Mouse (Mus musculus): ENCODE results near the gene Foxl2.

Gene Foxl2

GRCm38 (mm10) chr9:98955103-98955715 lies at the start of gene Foxl2:
Foxl2 (plus strand) TSS chr9:98955288.
- DNase-seq (ENCODE audit: low read depth) = no peak

DNA sequence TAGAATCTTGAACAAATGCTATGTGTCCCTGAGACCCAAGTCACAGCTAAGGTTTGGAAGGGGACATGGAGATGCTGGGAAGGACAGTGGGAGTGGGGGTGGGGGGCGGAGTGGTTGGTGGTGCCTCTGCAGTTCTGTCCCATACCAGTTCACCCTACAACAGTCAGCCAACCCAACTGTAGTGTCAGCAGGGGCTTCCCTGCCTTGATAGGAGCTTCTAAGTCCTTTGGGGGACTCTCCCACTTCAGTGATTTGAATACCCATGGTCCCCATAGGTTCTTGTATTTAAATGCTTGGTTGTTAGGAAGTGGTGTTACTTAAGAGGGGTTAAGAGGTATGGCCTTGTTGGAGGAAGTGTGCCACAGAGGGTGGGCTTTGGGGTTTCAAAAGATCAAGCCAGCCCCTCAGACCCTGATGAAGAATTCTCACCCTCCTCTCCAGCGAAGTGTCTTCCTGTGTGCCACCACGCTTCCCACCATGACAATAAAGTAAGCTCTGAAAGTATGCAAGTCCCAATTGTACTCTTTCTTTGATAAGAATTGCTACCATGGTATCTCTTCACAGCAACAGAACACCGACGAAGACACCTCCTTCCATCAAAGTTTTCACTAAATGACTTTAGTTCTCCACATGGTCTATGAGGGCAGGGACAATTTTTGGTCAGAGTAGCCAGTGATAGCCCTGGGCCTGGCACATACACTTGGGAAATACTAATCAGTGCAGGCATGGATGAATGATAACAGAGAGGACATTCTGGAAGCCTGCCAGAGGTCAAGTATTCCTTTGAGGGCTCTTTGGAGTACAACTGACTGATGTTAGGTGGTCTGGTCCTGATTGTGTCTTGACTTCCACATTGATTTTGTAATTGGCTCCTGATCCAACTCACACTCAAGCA lies 34.2 kb upstream of the Foxl2 start:
- no peak for DNase-seq (ENCODE audit: low read depth)

DNA sequence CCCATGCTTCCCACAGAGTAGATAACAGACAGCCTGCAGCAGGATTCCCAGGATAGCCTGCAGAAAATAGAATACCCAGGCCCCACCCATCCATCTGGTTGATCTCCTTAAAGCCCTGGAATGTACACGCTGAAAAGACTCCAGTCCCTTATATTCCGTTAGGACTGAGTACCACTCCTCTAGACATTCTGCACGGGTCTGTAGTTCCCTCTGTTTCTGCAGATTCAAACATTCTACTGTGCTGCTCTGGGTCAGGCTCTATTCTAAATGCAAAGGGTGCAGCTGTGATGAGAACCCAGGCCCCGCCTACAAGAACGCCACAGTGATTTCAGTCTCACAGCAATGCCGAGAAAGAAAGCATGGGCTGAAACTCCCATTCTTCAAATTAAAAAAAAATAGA lies 32.0 kb upstream of the Foxl2 start:
- no peak for DNase-seq (ENCODE audit: low read depth)

- DNase-seq (ENCODE audit: low read depth) = no peak
These were observed 30.9 kb upstream of the Foxl2 start for GRCm38 (mm10) chr9:98924183-98924582.

DNA sequence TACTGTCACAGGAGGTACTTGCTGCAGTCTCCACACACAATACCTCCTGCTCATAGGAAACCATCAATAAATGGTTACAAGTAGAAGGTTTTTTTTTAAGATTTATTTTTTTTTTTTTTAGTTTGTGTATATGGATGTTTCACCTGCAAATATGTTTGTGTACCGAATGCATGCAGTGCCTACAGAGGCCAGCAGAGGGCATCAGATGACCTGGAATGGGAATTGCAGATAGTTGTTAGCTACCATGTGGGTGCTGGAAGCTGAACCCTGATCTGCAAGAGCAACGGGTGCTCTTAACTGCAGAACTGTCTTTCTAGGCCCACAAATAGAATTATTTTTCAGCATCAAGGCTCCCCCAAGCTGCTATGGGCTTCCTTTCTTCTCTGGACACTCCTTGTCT lies 25.6 kb upstream of the Foxl2 start:
- DNase-seq (ENCODE audit: low read depth) = no peak

GRCm38 (mm10) chr9:98932931-98933330 lies 22.2 kb upstream of the Foxl2 start:
- no peak for DNase-seq (ENCODE audit: low read depth)

- DNase-seq (ENCODE audit: low read depth) = no peak
These were observed 19.7 kb upstream of the Foxl2 start for GRCm38 (mm10) chr9:98935190-98935909.

- no peak for DNase-seq (ENCODE audit: low read depth)
These were observed 15.8 kb upstream of the Foxl2 start for GRCm38 (mm10) chr9:98939290-98939689.

DNA sequence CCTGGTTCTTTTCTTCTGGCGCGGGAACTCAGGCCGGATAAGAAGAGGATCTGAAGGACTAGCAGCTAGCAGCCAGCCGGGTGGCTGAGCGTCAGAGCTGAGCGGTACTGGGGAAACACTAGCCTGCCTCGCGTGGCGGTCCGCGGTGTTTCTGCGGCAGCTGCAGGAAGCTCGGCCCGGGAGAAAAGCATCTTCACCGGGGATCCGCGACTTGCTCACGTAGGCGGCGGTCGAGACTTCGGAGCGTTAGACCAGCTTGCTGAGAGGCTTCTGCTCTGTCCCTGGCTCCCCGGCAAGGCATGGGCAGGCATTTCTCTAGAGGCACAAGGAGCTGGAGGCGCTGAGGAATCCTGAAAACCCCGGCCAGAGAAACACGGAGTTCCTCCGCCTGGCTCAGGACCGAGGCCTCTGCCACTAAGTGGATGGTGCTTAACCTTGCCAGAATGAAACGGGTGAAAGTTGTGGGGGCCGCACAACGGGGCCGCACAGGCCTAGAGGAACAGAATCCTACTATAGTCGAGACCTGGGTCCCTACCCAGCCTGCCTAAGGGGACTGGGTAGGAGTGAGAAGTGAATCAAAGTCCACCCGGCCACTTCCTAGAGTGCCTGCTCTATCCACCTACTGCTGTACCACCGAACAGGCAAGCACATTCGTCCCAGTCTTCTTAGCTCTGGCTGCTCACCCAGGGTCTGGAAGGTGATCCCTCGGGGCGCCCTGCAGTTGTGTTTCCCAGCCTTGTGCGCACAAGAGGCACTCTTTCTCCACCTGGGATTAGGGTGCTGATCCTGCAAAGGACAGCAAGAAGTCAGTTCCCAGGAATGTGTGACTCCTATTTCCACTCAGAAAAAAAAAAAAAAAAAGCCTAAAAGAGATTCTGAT lies 2.7 kb upstream of the Foxl2 start:
- DNase-seq (ENCODE audit: low read depth) = no peak

- DNase-seq (ENCODE audit: low read depth) = no peak
These were observed 1.8 kb upstream of the Foxl2 start for GRCm38 (mm10) chr9:98953291-98953690.

GRCm38 (mm10) chr9:98953830-98954229 lies 1.3 kb upstream of the Foxl2 start:
- no peak for DNase-seq (ENCODE audit: low read depth)

DNA sequence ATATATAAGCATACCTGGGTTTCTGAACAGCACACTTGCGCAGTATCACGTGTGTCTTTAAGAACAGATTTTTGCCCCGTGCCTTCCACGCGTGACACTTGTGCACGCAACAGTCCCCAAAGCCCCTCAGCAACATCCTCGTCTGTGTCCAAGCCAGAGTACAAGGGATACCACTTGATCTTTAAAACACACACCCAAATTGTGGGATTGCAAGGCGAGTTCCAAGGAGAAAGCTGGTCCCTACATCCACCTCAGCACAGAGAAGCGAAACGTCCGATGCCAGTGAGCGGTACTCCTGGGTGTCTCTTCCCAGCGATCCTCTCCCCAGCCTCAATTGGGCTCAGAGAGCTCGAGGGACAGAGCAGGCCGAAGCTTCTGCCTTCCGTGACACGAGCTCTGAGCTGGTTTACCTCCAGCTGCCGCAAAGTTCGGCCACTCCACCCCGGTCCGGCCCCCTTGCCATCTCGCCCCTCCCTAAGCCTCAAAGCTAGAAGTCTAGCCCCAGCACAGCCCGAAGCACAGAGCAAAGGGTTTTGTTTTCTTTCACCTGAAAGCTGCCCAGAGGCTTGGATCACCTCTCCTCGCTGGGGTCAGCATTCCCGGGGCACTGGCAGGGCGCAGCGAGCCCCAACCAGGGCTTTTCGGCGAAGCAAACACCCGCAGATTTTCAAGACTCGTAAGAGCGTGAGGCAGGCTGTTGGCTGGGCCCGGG lies 541 bp upstream of the Foxl2 start:
- no peak for DNase-seq (ENCODE audit: low read depth)

DNA sequence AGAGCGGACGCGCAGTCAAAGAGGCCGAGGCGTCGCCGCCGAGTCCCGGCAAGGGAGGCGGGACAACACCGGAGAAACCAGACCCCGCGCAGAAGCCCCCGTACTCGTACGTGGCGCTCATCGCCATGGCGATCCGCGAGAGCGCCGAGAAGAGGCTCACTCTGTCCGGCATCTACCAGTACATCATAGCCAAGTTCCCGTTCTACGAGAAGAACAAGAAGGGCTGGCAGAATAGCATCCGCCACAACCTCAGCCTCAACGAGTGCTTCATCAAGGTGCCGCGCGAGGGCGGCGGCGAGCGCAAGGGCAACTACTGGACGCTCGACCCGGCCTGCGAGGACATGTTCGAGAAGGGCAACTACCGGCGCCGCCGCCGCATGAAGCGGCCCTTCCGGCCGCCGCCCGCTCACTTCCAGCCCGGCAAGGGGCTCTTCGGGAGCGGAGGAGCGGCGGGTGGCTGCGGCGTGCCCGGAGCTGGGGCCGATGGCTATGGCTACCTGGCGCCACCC lies 682 bp downstream of the Foxl2 start:
- no peak for DNase-seq (ENCODE audit: low read depth)

- DNase-seq (ENCODE audit: low read depth) = no peak
These were observed 1.7 kb downstream of the Foxl2 start for GRCm38 (mm10) chr9:98956591-98957381.

- no peak for DNase-seq (ENCODE audit: low read depth)
These were observed 2.8 kb downstream of the Foxl2 start for GRCm38 (mm10) chr9:98957751-98958351.

GRCm38 (mm10) chr9:98958628-98959027 lies 3.5 kb downstream of the Foxl2 start:
- no peak for DNase-seq (ENCODE audit: low read depth)

DNA sequence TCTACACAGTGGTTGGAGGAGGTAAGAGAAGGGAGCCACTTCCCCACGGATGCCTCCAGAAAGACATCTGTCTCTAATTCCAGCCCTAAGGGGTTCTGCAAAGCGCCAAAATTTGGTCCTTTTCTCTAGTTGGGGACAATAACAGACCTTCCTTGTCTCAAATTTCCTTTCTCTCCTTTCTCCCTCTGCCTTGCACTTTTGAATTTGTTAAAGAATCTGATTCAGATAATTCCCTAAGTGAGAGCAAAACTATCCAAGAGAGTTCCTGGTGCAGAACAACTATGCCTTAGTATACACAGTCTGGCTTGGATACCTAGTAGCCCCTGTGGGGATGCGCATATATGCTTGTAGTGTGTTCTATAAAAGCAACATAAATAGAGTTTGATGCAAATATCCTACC lies 4.8 kb downstream of the Foxl2 start:
- no peak for DNase-seq (ENCODE audit: low read depth)

- DNase-seq (ENCODE audit: low read depth) = no peak
These were observed 5.3 kb downstream of the Foxl2 start for GRCm38 (mm10) chr9:98960348-98960747.

DNA sequence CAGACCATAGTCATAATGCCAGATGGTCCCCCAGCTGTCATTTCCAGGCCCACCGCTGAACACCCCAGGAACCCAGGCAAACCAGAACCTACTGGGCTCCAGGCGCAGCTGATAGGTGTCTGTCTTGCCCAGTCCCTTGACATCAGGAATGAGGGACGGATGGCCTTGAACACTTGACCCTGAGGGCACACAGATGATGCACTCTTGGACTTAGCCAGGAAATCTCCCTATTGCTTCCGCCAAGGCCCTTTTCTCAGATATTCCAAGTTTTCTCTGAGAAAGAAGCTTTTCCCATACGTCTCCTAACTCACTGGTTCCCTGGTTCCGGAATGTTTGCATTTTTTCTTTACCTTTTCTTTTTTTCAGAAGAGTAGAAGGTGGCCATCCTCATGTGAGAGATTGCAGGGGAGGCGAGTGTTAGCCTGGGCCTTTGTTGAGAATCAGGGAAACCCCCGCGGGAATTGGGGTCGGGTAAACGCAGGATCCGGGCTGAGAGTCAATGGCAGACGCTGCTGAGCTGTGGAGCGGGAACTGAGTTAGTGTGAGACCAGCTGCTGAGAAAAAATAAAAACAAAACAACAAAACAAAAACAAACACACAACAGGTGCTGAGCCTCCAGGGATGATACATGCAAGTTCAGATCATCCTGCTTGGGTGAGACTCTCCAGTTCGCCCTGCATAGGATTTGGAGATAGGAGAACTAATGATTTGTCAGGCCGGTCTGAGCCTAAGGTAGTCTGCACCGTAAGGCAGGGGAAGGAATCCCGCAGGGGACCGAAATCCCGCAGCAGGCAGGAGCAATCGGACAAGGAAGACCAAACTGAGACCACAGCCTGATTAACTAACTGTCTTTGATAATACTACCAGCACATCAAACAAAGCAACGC lies 6.7 kb downstream of the Foxl2 start:
- DNase-seq (ENCODE audit: low read depth) = no peak

Data from fibroblast of lung, adult 2 months (primary cell).